Mouse (Mus musculus): ENCODE data around the gene Apbb2. TPM values are rescaled to one million over a fixed set of nuclear protein-coding genes. Genes with fewer than 3 reads are reported as not detected.
"Not testable (repeated sequence)": the region's sequence is repeated elsewhere in the genome, so short reads cannot be mapped to it uniquely, and the experiment has no call there.

Gene Apbb2
- polyA plus RNA-seq, 1 experiment: 27.7 TPM

DNA sequence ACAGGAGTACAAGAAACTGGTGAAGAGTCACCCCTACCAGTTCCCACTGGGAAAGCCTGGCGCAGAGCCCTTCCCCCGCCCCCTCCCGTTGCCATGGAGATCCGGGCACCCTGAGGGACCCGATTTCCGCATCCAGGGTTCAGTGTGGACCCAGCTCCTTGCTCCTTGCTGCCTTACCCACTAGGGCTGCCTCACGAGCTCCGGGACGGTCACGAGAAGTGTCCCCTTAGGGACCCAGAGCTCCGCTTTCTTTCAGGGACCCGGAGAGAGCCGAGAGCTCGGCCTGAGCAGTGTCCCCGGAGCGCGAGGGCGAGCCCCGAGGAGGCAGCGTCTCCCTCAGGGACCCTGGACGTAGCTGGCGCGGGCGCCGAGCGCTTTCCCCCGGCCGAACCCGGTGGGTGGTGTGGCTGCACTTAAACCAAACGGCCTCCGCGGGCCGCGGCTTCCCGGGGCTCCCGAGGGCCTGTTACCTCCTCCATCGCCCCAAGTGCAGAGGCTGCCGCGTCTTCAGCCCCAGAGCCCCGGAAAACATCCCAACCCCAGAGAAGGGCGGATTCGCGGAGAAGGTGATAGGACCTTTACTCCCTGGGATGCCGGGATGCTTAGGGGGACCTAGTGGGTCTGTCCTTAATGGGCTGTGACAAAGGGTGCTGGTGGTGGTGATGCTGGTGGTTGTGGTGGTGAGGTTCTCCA lies 358.7 kb downstream of the Apbb2 start, which contains the start of gene Nsun7:
Gene Nsun7 (plus strand): TSS at position 142 of the 693 bp plus-strand sequence.
- Histone ChIP-seq H3K27me3 (replicated peaks; ENCODE audit: control insufficient read depth, insufficient read depth, low read length) (no peaks in the 10 kb centered on the region), H3K4me1 (ENCODE audit: control insufficient read depth, insufficient read depth, low read length) (0 out of 2 replicates have a peak, but pooled peaks cover 2% of the 10 kb centered on the region), H3K27ac (ENCODE audit: insufficient read depth, low read depth, low read length) (no peak within 1 kb of the TSS), H3K36me3 (ENCODE audit: control insufficient read depth, insufficient read depth, low read length) (no peaks in the 10 kb centered on the region), H3K4me3 (ENCODE audit: insufficient read depth, low read depth, low read length) (peak within 1 kb of the TSS; percentile 47)
- DNase-seq: peak; percentile 89
- 3% methylated on average over 44 of the region's 44 CpGs for WGBS
- no peak for TF ChIP-seq CTCF (conservative IDR thresholded peaks at IDR 0.05; ENCODE audit: insufficient read depth, insufficient read length, low read depth, low read length)
- TF ChIP-seq POLR2A (IDR thresholded peaks at IDR 0.05; ENCODE audit: low read depth, low read length): no peak

DNA sequence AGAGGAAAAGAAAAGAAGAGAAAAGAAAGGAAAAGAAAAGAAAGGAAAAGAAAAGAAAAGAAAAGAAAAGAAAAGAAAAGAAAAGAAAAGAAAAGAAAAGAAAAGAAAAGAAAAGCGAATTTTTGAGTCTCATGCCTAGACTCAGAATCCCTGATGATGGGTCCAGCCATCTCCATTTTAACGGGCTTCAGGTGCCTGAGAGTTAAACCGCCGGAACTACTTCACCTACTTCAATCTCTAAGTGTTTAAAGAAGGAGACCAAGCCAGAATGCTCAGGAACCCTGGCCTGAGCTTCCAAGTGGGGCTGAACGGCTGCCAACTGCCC lies 359.2 kb downstream of the Apbb2 start:
- not testable (repeated sequence) for H3K27me3 ChIP-seq (replicated peaks; ENCODE audit: control insufficient read depth, insufficient read depth, low read length); H3K4me1 ChIP-seq (ENCODE audit: control insufficient read depth, insufficient read depth, low read length); H3K27ac ChIP-seq (ENCODE audit: insufficient read depth, low read depth, low read length); H3K36me3 ChIP-seq (ENCODE audit: control insufficient read depth, insufficient read depth, low read length); DNase-seq
- WGBS: 5% methylated on average over 5 of the region's 5 CpGs
- peak overlapping the region; percentile 47 for H3K4me3 ChIP-seq (ENCODE audit: insufficient read depth, low read depth, low read length)

DNA sequence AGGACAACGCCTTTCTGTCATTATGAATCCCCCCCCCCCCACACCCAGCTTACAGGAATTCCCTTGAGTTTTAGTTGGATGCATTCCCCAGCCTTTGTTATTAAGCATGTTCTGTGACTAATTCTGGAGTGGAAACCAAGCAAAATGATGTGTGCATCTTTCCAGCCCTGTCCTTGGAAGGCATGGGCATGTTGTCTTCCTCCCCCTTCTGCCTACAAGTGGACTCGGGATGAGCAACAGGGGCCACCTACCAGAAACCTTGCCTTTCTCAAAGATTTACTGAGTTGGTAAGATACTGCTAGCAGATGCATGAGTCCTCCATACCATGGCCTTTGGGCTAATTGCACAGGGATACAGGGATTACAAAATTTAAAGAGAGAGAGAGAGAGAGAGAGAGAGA lies 359.6 kb downstream of the Apbb2 start:
- WGBS: 61% methylated on average over 2 of the region's 2 CpGs
- no peak for DNase-seq

DNA sequence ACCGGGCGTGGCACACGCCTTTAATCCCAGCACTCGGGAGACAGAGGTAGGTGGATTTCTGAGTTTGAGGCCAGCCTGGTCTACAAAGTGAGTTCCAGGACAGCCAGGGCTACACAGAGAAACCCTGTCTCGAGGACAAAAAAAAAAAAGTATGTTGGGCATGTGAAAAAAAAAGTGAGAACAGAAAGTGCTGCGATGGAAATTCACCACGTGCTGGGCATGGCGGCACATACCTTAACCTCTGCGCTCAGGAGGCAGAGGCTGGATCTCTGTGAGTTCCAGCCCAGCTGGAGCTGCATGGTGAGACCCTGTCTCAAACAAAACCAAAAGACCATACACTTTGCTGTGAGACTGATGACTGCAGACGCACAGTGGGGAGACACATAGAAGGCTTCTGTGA lies 363.5 kb downstream of the Apbb2 start:
- H3K4me3 ChIP-seq (ENCODE audit: insufficient read depth, low read depth, low read length): no peak overlapping the region
- H3K27ac ChIP-seq (ENCODE audit: insufficient read depth, low read depth, low read length): no peak overlapping the region
- no peak for DNase-seq
- WGBS: 90% methylated on average over 10 of the region's 10 CpGs
- H3K4me1 ChIP-seq (ENCODE audit: control insufficient read depth, insufficient read depth, low read length): 0 out of 2 replicates have a peak, but pooled peaks cover 2% of the 10 kb centered on the region
- H3K27me3 ChIP-seq (replicated peaks; ENCODE audit: control insufficient read depth, insufficient read depth, low read length): no peaks in the 10 kb centered on the region
- no peak for TF ChIP-seq CTCF (conservative IDR thresholded peaks at IDR 0.05; ENCODE audit: insufficient read depth, insufficient read length, low read depth, low read length)
- TF ChIP-seq POLR2A (IDR thresholded peaks at IDR 0.05; ENCODE audit: low read depth, low read length): no peak
- H3K36me3 ChIP-seq (ENCODE audit: control insufficient read depth, insufficient read depth, low read length): no peaks in the 10 kb centered on the region

More for the DNA sequence above, 359.6 kb downstream of the Apbb2 start:
- Histone ChIP-seq H3K27me3 (replicated peaks; ENCODE audit: control insufficient read depth, insufficient read depth, low read length) (no peaks in the 10 kb centered on the region), H3K4me3 (ENCODE audit: insufficient read depth, low read depth, low read length) (no peak overlapping the region), H3K36me3 (ENCODE audit: control insufficient read depth, insufficient read depth, low read length) (no peaks in the 10 kb centered on the region), H3K4me1 (ENCODE audit: control insufficient read depth, insufficient read depth, low read length) (0 out of 2 replicates have a peak, but pooled peaks cover 2% of the 10 kb centered on the region), H3K27ac (ENCODE audit: insufficient read depth, low read depth, low read length) (no peak overlapping the region)
- TF ChIP-seq POLR2A (IDR thresholded peaks at IDR 0.05; ENCODE audit: low read depth, low read length) (no peak), CTCF (conservative IDR thresholded peaks at IDR 0.05; ENCODE audit: insufficient read depth, insufficient read length, low read depth, low read length) (no peak)

DNA sequence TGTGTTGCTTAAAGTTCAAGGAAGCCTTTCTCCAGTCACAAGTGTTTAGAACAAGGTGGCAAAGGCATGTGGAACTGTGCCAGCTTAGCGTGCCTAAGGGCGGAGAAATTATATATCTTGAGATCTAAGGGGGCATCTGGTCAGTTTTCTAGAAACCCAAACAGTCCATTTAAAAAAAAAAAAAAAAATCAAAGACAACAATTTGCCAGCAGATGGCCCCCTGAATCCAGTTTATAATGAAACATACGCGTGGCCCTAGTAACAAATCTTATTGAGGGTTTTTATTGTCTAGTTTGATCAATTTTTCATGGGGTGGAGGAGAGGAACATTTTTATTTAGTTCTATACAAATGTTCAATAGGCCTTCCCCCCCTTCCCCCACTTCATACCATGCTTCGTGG lies 365.4 kb downstream of the Apbb2 start:
- no peak for DNase-seq
- no peaks in the 10 kb centered on the region for H3K27me3 ChIP-seq (replicated peaks; ENCODE audit: control insufficient read depth, insufficient read depth, low read length)
- H3K4me1 ChIP-seq (ENCODE audit: control insufficient read depth, insufficient read depth, low read length): no peaks in the 10 kb centered on the region
- H3K27ac ChIP-seq (ENCODE audit: insufficient read depth, low read depth, low read length): no peak overlapping the region
- no peak overlapping the region for H3K4me3 ChIP-seq (ENCODE audit: insufficient read depth, low read depth, low read length)
- TF ChIP-seq POLR2A (IDR thresholded peaks at IDR 0.05; ENCODE audit: low read depth, low read length) (no peak), CTCF (conservative IDR thresholded peaks at IDR 0.05; ENCODE audit: insufficient read depth, insufficient read length, low read depth, low read length) (no peak)
- WGBS: 47% methylated on average over 5 of the region's 5 CpGs
- H3K36me3 ChIP-seq (ENCODE audit: control insufficient read depth, insufficient read depth, low read length): no peaks in the 10 kb centered on the region

Other genes starting within 250 kb of the Apbb2 start
- gene Uchl1, start 57.3 kb upstream of the Apbb2 start, polyA plus RNA-seq (2012; rRNA removed): 12.1 and 16.8 TPM in 2 replicates
- gene Limch1, start 127.0 kb upstream of the Apbb2 start, polyA plus RNA-seq (2012; rRNA removed): 21.5 and 27.0 TPM in 2 replicates

All from kidney, adult 2 months (tissue).